Comparison of ENCODE assay signal across 20 mouse cellular contexts in the genomic region with DNA sequence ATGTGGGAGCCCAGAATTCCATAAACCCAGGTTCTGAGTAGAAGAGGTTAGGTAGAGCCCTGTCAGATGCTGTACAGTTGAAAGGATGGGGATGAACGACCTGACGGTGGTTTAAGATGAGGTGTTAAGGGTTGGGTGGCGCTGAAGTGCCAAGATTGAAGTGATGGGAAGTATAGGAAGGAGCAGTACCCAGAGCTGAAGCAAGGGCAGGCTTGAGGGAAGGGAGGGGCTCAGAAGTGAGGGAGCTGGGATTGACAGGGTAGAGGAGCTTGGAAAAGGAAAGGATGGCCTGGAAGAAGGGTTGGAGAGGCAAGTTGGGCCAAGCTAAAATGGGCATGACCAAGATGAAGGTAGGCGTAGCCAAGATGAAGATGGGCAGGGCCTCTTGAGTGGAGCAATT. TPM values are rescaled to one million over a fixed set of nuclear protein-coding genes. Genes with fewer than 3 reads are reported as not detected.
"Had no signal": no experiment of that assay in that cellular context is flagged by ENCODE, and none has a peak within 500 bp of the region (broad histone marks: within the 10 kb centered on the region; RNA-seq: fewer than 3 reads in every experiment).

No protein-coding gene starts in this region.

- H3K9me3 ChIP-seq: neural tube, embryonic 13.5 days; neural tube, embryonic 15.5 days; stomach, embryonic 15.5 days had no signal

- DNase-seq: retina, postnatal 1 day; right cerebral cortex, adult 18-20 months; right cerebral cortex, postnatal 14 days; right cerebral cortex, postnatal 25 days; right cerebral cortex, postnatal 4 days; spleen, adult 18-20 months; thymus, adult 18-20 months; thymus, adult 2 months; thymus, postnatal 14 days; thymus, postnatal 25 days; thymus, postnatal 36 days; thymus, postnatal 4 days had no signal

- H3K36me3 ChIP-seq: neural tube, embryonic 13.5 days; neural tube, embryonic 15.5 days; stomach, embryonic 15.5 days had no signal

- H3K4me1 ChIP-seq: neural tube, embryonic 13.5 days; neural tube, embryonic 15.5 days; stomach, embryonic 15.5 days had no signal

- H3K4me3 ChIP-seq: neural tube, embryonic 13.5 days; neural tube, embryonic 15.5 days; stomach, embryonic 15.5 days had no signal

- H3K4me2 ChIP-seq: neural tube, embryonic 13.5 days; neural tube, embryonic 15.5 days; stomach, embryonic 15.5 days had no signal

- H3K9ac ChIP-seq: neural tube, embryonic 13.5 days; neural tube, embryonic 15.5 days; stomach, embryonic 15.5 days had no signal

- H3K27ac ChIP-seq: neural tube, embryonic 13.5 days; neural tube, embryonic 15.5 days; stomach, embryonic 15.5 days; stomach, postnatal 0 days had no signal

RNA-seq across cellular contexts. Expression of gene Wnt7a, which starts 10.5 kb away (rescaled TPM):
- total RNA-seq: neutrophil, adult 5-6 weeks had no signal
- polyA plus RNA-seq: small intestine, adult 2 months; stomach, embryonic 14.5 days; stomach, postnatal 0 days; urinary bladder, adult 2 months had no signal
